Mouse (Mus musculus): ENCODE measurements at regions not wholly inside any gene's neighbourhood (a gene's known extent, or its start where the extent isn't known, plus 50 kb on each side); places are given as distances from the start of the nearest gene placed in this dataset.

- DNase-seq (ENCODE audit: low spot score) = no peak
Observed at GRCm38 (mm10) chr9:120676771-120677170, 105.5 kb downstream of the Rpl14 start.

- no peak for DNase-seq (ENCODE audit: low spot score)
Observed at GRCm38 (mm10) chr9:120677216-120677615, 106.0 kb downstream of the Rpl14 start.

GRCm38 (mm10) chr9:120679822-120680426 lies 108.7 kb downstream of the Rpl14 start:
- DNase-seq (ENCODE audit: low spot score) = peak; percentile 17

GRCm38 (mm10) chr9:120681404-120681803 lies 110.2 kb downstream of the Rpl14 start:
- no peak for DNase-seq (ENCODE audit: low spot score)

- no peak for DNase-seq (ENCODE audit: low spot score)
Observed at GRCm38 (mm10) chr9:120685961-120686360, 114.7 kb downstream of the Rpl14 start.

- DNase-seq (ENCODE audit: low spot score) = no peak
Observed at GRCm38 (mm10) chr9:120689025-120689424, 117.8 kb downstream of the Rpl14 start.

- no peak for DNase-seq (ENCODE audit: low spot score)
Observed at GRCm38 (mm10) chr9:120690510-120690909, 119.3 kb downstream of the Rpl14 start.

- DNase-seq (ENCODE audit: low spot score) = peak; percentile 75
Observed at GRCm38 (mm10) chr9:120690961-120691941, 120.0 kb downstream of the Rpl14 start.

- DNase-seq (ENCODE audit: low spot score) = no peak
Observed at GRCm38 (mm10) chr9:120691971-120692401, 120.7 kb downstream of the Rpl14 start.

GRCm38 (mm10) chr9:120694457-120694856 lies 123.2 kb downstream of the Rpl14 start:
- DNase-seq (ENCODE audit: low spot score) = no peak

GRCm38 (mm10) chr9:120695966-120696365 lies 124.7 kb downstream of the Rpl14 start:
- no peak for DNase-seq (ENCODE audit: low spot score)

GRCm38 (mm10) chr9:120697749-120698148 lies 126.5 kb downstream of the Rpl14 start:
- no peak for DNase-seq (ENCODE audit: low spot score)

- no peak for DNase-seq (ENCODE audit: low spot score)
Observed at GRCm38 (mm10) chr9:120699781-120700180, 128.5 kb downstream of the Rpl14 start.

- no peak for DNase-seq (ENCODE audit: low spot score)
Observed at GRCm38 (mm10) chr9:120702836-120703235, 131.6 kb downstream of the Rpl14 start.

GRCm38 (mm10) chr9:120703291-120703930 lies 132.2 kb downstream of the Rpl14 start:
- DNase-seq (ENCODE audit: low spot score) = no peak

- no peak for DNase-seq (ENCODE audit: low spot score)
Observed at GRCm38 (mm10) chr9:120706562-120707198, 135.4 kb downstream of the Rpl14 start.

GRCm38 (mm10) chr9:120708507-120708906 lies 137.3 kb downstream of the Rpl14 start:
- no peak for DNase-seq (ENCODE audit: low spot score)

GRCm38 (mm10) chr9:120709146-120709655 lies 138.0 kb downstream of the Rpl14 start:
- no peak for DNase-seq (ENCODE audit: low spot score)

GRCm38 (mm10) chr9:120712987-120713386 lies 141.7 kb downstream of the Rpl14 start:
- DNase-seq (ENCODE audit: low spot score) = no peak

- no peak for DNase-seq (ENCODE audit: low spot score)
Observed at GRCm38 (mm10) chr9:120715665-120716121, 144.4 kb downstream of the Rpl14 start.

GRCm38 (mm10) chr9:120718812-120719211 lies 147.6 kb downstream of the Rpl14 start:
- no peak for DNase-seq (ENCODE audit: low spot score)
